Mouse (Mus musculus): Measurements from ENCODE around the gene Kxd1. TPM values are rescaled to one million over a fixed set of nuclear protein-coding genes. Genes with fewer than 3 reads are reported as not detected.

Kxd1 gene
- polyA plus RNA-seq, 1 experiment from 2014 or later = 46.7 TPM

Other genes with a start within 250 kb of the Kxd1 start
- gene Homer3, start 245.1 kb downstream of the Kxd1 start, polyA plus RNA-seq (2015; fragmentation: Nextera tagmentation; extraction: Ambion mirVana) = 49.6 and 52.1 TPM in 2 replicates
- gene Ddx49, start 225.5 kb downstream of the Kxd1 start, polyA plus RNA-seq (2015; fragmentation: Nextera tagmentation; extraction: Ambion mirVana) = 41.9 and 51.9 TPM in 2 replicates
- gene Cope, start 225.4 kb downstream of the Kxd1 start, polyA plus RNA-seq (2015; fragmentation: Nextera tagmentation; extraction: Ambion mirVana) = 271 and 278 TPM in 2 replicates
- gene Cers1, start 212.2 kb downstream of the Kxd1 start, polyA plus RNA-seq (2015; fragmentation: Nextera tagmentation; extraction: Ambion mirVana) = 23.3 and 26.2 TPM in 2 replicates
- 2.4 and 3.3 TPM in 2 replicates for gene Gdf1, start 198.1 kb downstream of the Kxd1 start, polyA plus RNA-seq (2015; fragmentation: Nextera tagmentation; extraction: Ambion mirVana)
- gene Upf1, start 174.7 kb downstream of the Kxd1 start, polyA plus RNA-seq (2015; fragmentation: Nextera tagmentation; extraction: Ambion mirVana) = 16.3 and 17.3 TPM in 2 replicates
- gene Comp, start 154.4 kb downstream of the Kxd1 start, polyA plus RNA-seq (2015; fragmentation: Nextera tagmentation; extraction: Ambion mirVana) = 0.55 and 1.8 TPM in 2 replicates
- 33.7 and 35.9 TPM in 2 replicates for gene Crtc1, start 88.4 kb downstream of the Kxd1 start, polyA plus RNA-seq (2015; fragmentation: Nextera tagmentation; extraction: Ambion mirVana)
- gene Klhl26, start 51.0 kb downstream of the Kxd1 start, polyA plus RNA-seq (2015; fragmentation: Nextera tagmentation; extraction: Ambion mirVana) = 25.6 and 27.6 TPM in 2 replicates
- gene Tmem59l, start 40.6 kb downstream of the Kxd1 start, polyA plus RNA-seq (2015; fragmentation: Nextera tagmentation; extraction: Ambion mirVana) = 78.4 and 89.7 TPM in 2 replicates
- 3.6 and 4.6 TPM in 2 replicates for gene Crlf1, start 34.8 kb downstream of the Kxd1 start, polyA plus RNA-seq (2015; fragmentation: Nextera tagmentation; extraction: Ambion mirVana)
- 143 and 153 TPM in 2 replicates for gene Rex1bd, start 21.2 kb downstream of the Kxd1 start, polyA plus RNA-seq (2015; fragmentation: Nextera tagmentation; extraction: Ambion mirVana)
- 787 and 800 TPM in 2 replicates for gene Uba52, start 17.2 kb downstream of the Kxd1 start, polyA plus RNA-seq (2015; fragmentation: Nextera tagmentation; extraction: Ambion mirVana)
- gene Fkbp8, start 232 bp downstream of the Kxd1 start, polyA plus RNA-seq (2015; fragmentation: Nextera tagmentation; extraction: Ambion mirVana) = 347 and 358 TPM in 2 replicates
- 15.6 and 16.5 TPM in 2 replicates for gene Ell, start 11.5 kb upstream of the Kxd1 start, polyA plus RNA-seq (2015; fragmentation: Nextera tagmentation; extraction: Ambion mirVana)
- 113 and 115 TPM in 2 replicates for gene Isyna1, start 66.4 kb upstream of the Kxd1 start, polyA plus RNA-seq (2015; fragmentation: Nextera tagmentation; extraction: Ambion mirVana)
- gene Ssbp4, start 80.9 kb upstream of the Kxd1 start, polyA plus RNA-seq (2015; fragmentation: Nextera tagmentation; extraction: Ambion mirVana) = 117 and 141 TPM in 2 replicates
- 1.5 and 1.8 TPM in 2 replicates for gene Lrrc25, start 88.2 kb upstream of the Kxd1 start, polyA plus RNA-seq (2015; fragmentation: Nextera tagmentation; extraction: Ambion mirVana)
- gene Gdf15, start 104.5 kb upstream of the Kxd1 start, polyA plus RNA-seq (2015; fragmentation: Nextera tagmentation; extraction: Ambion mirVana) = not detected in 2 replicates
- gene Pgpep1, start 132.4 kb upstream of the Kxd1 start, polyA plus RNA-seq (2015; fragmentation: Nextera tagmentation; extraction: Ambion mirVana) = 102 and 108 TPM in 2 replicates
- gene Lsm4, start 145.3 kb upstream of the Kxd1 start, polyA plus RNA-seq (2015; fragmentation: Nextera tagmentation; extraction: Ambion mirVana) = 214 and 215 TPM in 2 replicates
- 108 and 112 TPM in 2 replicates for gene Jund, start 171.0 kb upstream of the Kxd1 start, polyA plus RNA-seq (2015; fragmentation: Nextera tagmentation; extraction: Ambion mirVana)
- gene Iqcn, start 175.5 kb upstream of the Kxd1 start, polyA plus RNA-seq (2015; fragmentation: Nextera tagmentation; extraction: Ambion mirVana) = 0.08 and 0.17 TPM in 2 replicates
- not detected in 2 replicates for gene Gm3336, start 190.6 kb upstream of the Kxd1 start, polyA plus RNA-seq (2015; fragmentation: Nextera tagmentation; extraction: Ambion mirVana)
- 0.18 and 0.26 TPM in 2 replicates for gene Pde4c, start 195.8 kb upstream of the Kxd1 start, polyA plus RNA-seq (2015; fragmentation: Nextera tagmentation; extraction: Ambion mirVana)
- 402 and 417 TPM in 2 replicates for gene Rab3a, start 226.7 kb upstream of the Kxd1 start, polyA plus RNA-seq (2015; fragmentation: Nextera tagmentation; extraction: Ambion mirVana)
- gene Mpv17l2, start 233.0 kb upstream of the Kxd1 start, polyA plus RNA-seq (2015; fragmentation: Nextera tagmentation; extraction: Ambion mirVana) = 46.1 and 54.5 TPM in 2 replicates
- 88.9 and 93.7 TPM in 2 replicates for gene Pik3r2, start 248.8 kb upstream of the Kxd1 start, polyA plus RNA-seq (2015; fragmentation: Nextera tagmentation; extraction: Ambion mirVana)